Mouse (Mus musculus) olfactory bulb, adult 2 months (tissue): ENCODE results near the gene Lce3e.

Experiments used
- CTCF ChIP-seq: fragments of 200-500 bp; IDR thresholded peaks from 2 replicates; pipeline ENCODE4 v1.5.1; 2012; ENCODE audit warnings: low read depth, mild to moderate bottlenecking, low read length, moderate library complexity; ENCODE audit not compliant: insufficient read depth
- POLR2A ChIP-seq: fragments of 200-500 bp; IDR thresholded peaks from 2 replicates; pipeline ENCODE4 v1.6.1; 2012; ENCODE audit warnings: mild to moderate bottlenecking, low read depth, low read length, moderate library complexity; ENCODE audit not compliant: insufficient read depth

DNA sequence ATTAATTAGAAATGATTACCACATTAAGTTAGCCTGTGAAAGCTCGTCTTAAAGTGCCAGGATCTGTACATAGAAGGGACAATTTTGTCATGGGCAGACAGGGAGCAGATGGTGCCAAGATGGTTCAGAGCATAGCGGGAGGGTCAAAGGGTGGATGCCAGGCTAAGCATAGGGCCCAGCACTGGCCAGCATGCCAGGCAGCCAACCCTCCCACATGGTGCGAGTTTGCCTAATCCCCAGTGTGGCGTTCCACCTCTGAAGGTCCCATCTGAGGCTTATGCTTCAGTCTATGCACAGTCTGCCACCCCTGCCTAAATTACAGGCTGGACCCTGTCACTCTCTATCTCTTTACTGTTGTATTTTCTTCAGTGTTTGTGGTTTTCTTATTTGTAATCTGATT lies 36.0 kb downstream of the Lce3e start:
- TF ChIP-seq CTCF: no peak
- TF ChIP-seq POLR2A: no peak
